Mouse (Mus musculus): ENCODE data around the gene Tspan18.

DNA sequence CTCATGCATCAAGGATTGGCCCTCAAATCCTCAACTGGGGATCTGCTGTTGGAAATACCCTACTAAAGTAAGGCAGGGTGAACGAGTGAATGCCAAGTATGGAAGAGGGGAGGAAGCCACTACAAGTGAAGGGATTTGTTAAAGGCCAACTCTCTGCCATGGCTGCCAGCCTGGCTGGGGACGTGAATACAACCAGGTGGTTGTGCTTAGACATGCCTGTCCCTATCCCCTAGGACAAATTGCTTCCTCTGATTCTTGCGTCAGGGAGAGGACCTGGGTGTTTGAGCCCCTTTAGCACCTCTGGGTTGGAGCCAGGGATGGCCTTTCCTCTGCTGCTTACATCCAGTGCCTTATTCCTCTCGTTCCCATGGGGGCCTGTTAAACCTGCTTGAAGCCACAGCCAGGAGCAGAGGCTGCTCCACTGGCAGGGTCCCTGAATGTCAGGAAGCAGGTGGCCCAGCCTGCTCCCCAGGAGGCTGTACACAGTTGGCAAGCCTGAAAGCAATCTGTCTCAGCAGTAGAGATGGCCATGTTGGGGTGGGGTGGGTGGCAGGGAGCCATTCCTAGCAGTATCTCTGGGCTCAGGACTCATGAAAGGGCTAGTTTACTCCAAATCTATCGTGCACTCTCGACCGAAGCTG lies 6.3 kb downstream of the Tspan18 start:
- no peak for TF ChIP-seq FLI1 (IDR thresholded peaks at IDR 0.05; ENCODE audit: low read length)
- no peak for TF ChIP-seq GATA1 (IDR thresholded peaks at IDR 0.05; ENCODE audit: borderline replicate concordance, low read length)
